Mouse (Mus musculus): ENCODE data around the gene Mme.

Gene Mme

GRCm38 (mm10) chr3:63350704-63351103 lies 109.4 kb downstream of the Mme start:
- DNase-seq (ENCODE audit: low read depth in 1 of 2, low spot score in 2 of 2), result no peak

DNA sequence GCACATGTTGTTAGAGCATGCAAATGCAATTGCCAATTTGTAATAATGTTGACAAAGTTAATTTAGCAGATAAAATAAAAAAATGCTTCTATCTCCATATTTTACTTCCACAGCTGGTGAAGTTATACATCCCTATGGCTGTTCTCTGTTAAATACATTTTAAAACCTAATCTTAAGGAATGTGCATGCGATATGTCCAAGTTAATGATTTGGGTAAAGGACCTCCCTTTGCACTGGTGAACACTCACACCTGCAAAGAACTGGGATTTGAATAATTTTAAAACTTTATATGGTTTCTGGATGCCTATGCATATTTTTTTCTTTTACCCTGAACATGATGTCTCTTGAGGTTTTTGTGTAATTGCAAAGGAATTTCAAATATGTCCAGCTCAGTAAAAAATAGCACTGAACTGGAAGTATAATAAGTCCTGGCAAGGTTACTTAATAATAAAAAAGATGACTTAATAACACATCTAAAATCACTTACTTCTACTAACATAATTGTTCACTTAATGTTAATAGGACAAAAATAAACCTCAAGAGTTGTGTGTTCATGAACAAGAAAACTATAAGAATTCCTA lies 110.4 kb downstream of the Mme start:
- DNase-seq (ENCODE audit: low read depth in 1 of 2, low spot score in 2 of 2), result no peak

GRCm38 (mm10) chr3:63359512-63359911 lies 118.2 kb downstream of the Mme start:
- DNase-seq (ENCODE audit: low read depth in 1 of 2, low spot score in 2 of 2), result no peak

- no peak for DNase-seq (ENCODE audit: low read depth in 1 of 2, low spot score in 2 of 2)
Observed at GRCm38 (mm10) chr3:63384989-63385388, 143.7 kb downstream of the Mme start.

DNA sequence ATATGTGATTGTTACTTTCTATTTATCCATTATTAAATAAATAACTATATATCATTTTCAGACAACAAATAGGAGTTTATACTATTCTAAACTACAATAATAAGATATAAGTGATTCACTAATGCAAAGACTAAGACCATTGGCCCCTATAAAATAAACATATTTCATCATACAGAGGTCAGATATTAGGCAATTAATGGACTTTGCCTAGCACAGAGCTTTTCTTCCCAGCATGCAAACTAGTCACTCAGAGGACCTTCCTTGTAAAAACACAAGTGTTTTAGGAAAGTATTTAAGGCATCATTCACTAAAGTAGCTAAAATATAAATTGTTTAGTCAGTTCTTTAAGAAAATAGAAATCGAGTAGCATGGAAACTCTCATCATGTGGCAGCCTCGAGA lies 149.4 kb downstream of the Mme start:
- DNase-seq (ENCODE audit: low read depth in 1 of 2, low spot score in 2 of 2), result no peak

GRCm38 (mm10) chr3:63391348-63391747 lies 150.0 kb downstream of the Mme start:
- no peak for DNase-seq (ENCODE audit: low read depth in 1 of 2, low spot score in 2 of 2)

GRCm38 (mm10) chr3:63394424-63394941 lies 153.1 kb downstream of the Mme start:
- no peak for DNase-seq (ENCODE audit: low read depth in 1 of 2, low spot score in 2 of 2)

- DNase-seq (ENCODE audit: low read depth in 1 of 2, low spot score in 2 of 2), result no peak
Observed at GRCm38 (mm10) chr3:63398171-63398570, 156.8 kb downstream of the Mme start.

GRCm38 (mm10) chr3:63406438-63406837 lies 165.1 kb downstream of the Mme start:
- DNase-seq (ENCODE audit: low read depth in 1 of 2, low spot score in 2 of 2), result no peak

- no peak for DNase-seq (ENCODE audit: low read depth in 1 of 2, low spot score in 2 of 2)
Observed at GRCm38 (mm10) chr3:63411006-63411405, 169.7 kb downstream of the Mme start.

- DNase-seq (ENCODE audit: low read depth in 1 of 2, low spot score in 2 of 2), result no peak
Observed at GRCm38 (mm10) chr3:63412220-63412937, 171.0 kb downstream of the Mme start.

DNA sequence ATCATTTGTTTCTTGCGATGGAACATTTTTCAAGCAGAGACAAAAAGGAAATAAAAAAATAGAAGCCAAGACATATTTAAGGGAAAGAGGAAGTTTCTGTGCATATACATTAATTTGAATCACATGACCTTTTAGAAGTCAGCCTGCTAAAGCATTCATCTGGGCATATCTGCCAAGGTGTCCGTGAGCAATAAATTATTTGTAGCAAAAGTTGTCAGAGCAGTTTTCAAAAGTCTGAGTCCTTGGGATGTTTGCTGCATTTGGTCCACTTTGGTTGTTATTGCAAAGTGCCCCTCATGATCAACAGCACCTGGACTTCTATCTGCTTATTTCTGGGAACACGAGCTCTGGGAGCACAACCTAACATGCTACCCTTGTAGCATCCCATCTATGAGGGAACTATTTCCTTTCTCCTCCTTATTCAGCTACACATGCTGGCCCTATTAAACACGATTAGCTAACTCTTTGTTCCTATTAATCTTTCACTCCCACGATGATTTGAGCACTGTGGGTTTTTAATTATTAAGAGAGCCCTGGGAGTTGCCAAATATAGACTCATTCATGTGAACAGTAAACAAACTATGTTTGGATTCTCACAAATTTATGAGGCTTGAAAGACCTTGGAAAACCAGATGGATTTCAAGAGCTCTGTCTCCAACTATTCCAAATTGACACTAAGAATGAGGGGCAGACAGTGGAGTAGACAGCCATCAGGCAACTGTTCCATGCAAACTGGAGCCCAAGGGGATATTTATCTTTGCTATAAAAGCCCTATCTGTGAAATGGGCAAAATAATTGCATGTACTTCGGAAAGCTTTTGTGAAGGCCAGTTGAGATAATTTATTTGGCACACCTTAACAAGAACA lies 171.9 kb downstream of the Mme start:
- DNase-seq (ENCODE audit: low read depth in 1 of 2, low spot score in 2 of 2), result no peak

DNA sequence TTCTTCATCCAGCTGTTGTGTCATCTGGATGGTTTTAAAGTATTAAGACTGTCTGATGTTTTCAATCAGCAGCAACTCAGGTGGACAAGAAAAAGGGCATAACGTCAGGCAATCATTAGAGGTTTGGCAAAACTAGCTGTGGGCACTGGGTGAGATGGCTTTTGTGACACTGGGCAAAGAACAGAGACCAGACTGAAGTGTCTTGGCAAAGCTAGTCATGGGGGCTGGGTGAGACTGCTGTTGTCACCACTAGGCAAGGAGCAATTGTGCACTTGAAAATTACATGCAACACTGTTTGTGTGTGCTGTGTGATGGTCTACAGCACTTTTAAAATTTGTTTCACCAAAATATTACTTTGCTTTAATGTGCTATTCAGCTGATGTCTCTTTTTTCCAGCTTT lies 175.9 kb downstream of the Mme start:
- DNase-seq (ENCODE audit: low read depth in 1 of 2, low spot score in 2 of 2), result no peak

DNA sequence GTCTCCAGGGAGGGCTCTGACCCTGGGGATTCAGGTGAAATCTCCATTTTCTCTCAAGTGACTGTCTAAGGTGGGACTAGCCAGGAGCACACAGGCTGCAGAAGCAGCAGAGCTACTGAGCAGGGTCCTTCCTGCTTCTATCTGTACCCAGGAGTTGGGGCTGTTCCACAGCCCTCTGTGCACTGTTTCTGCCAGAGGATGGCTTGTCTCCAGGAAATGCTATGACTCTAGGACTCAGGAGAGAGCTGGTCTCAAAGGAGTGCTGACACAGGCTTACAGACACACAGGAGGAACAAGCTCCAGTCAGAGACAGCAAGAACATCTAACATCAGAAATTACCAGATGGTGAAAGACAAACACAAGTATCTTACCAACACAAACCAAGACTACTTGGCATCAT lies 176.4 kb downstream of the Mme start:
- no peak for DNase-seq (ENCODE audit: low read depth in 1 of 2, low spot score in 2 of 2)

GRCm38 (mm10) chr3:63423552-63423951 lies 182.2 kb downstream of the Mme start:
- no peak for DNase-seq (ENCODE audit: low read depth in 1 of 2, low spot score in 2 of 2)

All from monocyte, adult 2 months (primary cell).